11 mouse cellular contexts compared by ENCODE assay signal in genomic region chr16:50689525-50689924, GRCm38 (mm10).
A peak's percentile ranks its signal among the peaks of the same experiment; 100 is the strongest.
DNase-seq lines count a peak whose midpoint lies in the region; ATAC-seq and TF ChIP-seq lines count a peak whose summit lies in the region.
"Had no signal": no experiment of that assay in that cellular context is flagged by ENCODE, and none has a peak within 500 bp of the region (broad histone marks: within the 10 kb centered on the region; RNA-seq: fewer than 3 reads in every experiment).

No protein-coding gene starts in this region.

- WGBS in liver, embryonic 13.5 days (ENCODE audit: insufficient replicate concordance) = 44% methylated on average over 10 of the region's 10 CpGs
- 59% methylated on average over 10 of the region's 10 CpGs for WGBS in intestine, embryonic 16.5 days

- no peaks in the 10 kb centered on the region for H3K27me3 ChIP-seq in liver, embryonic 13.5 days
- no peaks in the 10 kb centered on the region for H3K27me3 ChIP-seq in intestine, embryonic 16.5 days (replicated peaks; ENCODE audit: control insufficient read depth, insufficient read depth, low read length)
- H3K27me3 ChIP-seq: midbrain, embryonic 12.5 days had no signal

- no peak overlapping the region for H3K9ac ChIP-seq in liver, embryonic 13.5 days
- H3K9ac ChIP-seq in intestine, embryonic 16.5 days (ENCODE audit: low read depth, low read length) = no peak overlapping the region
- H3K9ac ChIP-seq: midbrain, embryonic 12.5 days had no signal

- no peaks in the 10 kb centered on the region for H3K4me1 ChIP-seq in liver, embryonic 13.5 days (replicated peaks)
- no peaks in the 10 kb centered on the region for H3K4me1 ChIP-seq in intestine, embryonic 16.5 days (ENCODE audit: control insufficient read depth, insufficient read depth, low read length)
- H3K4me1 ChIP-seq: midbrain, embryonic 12.5 days had no signal

- TF ChIP-seq CTCF in gastrocnemius, adult 2 months (IDR thresholded peaks at IDR 0.05) = no peak

- DNase-seq in gastrocnemius, adult 2 months = no peak
- no peak for DNase-seq in gastrocnemius, adult 18-20 months (ENCODE audit: low spot score)
- DNase-seq in liver, embryonic 13.5 days = no peak
- DNase-seq in liver (no peak), MN1 (ENCODE audit: low spot score) (peak; percentile 6)
- DNase-seq in urinary bladder, postnatal 14 days (ENCODE audit: low spot score) = no peak
- DNase-seq in thymus, postnatal 36 days = no peak
- DNase-seq: cerebellum, adult 9-11 months; right cerebral cortex, postnatal 14 days had no signal

- no peak overlapping the region for H3K27ac ChIP-seq in gastrocnemius, adult 2 months
- H3K27ac ChIP-seq in liver, embryonic 13.5 days = no peak overlapping the region
- H3K27ac ChIP-seq in intestine, embryonic 16.5 days (ENCODE audit: low read length) = no peak overlapping the region
- H3K27ac ChIP-seq: midbrain, embryonic 12.5 days had no signal

- no peaks in the 10 kb centered on the region for H3K36me3 ChIP-seq in liver, embryonic 13.5 days
- no peaks in the 10 kb centered on the region for H3K36me3 ChIP-seq in intestine, embryonic 16.5 days (ENCODE audit: control insufficient read depth, insufficient read depth, low read length)
- H3K36me3 ChIP-seq: midbrain, embryonic 12.5 days had no signal

- ATAC-seq in liver, embryonic 13.5 days (ENCODE audit: low read depth) = no peak
- ATAC-seq in intestine, embryonic 16.5 days = no peak

- H3K4me2 ChIP-seq in liver, embryonic 13.5 days = 0 out of 2 replicates have a peak overlapping the region, but pooled peaks have one; percentile 19
- H3K4me2 ChIP-seq in intestine, embryonic 16.5 days (ENCODE audit: low read depth, low read length) = peak overlapping the region; percentile 50
- H3K4me2 ChIP-seq: midbrain, embryonic 12.5 days had no signal

- peak overlapping the region; percentile 65 for H3K4me3 ChIP-seq in gastrocnemius, adult 2 months
- no peak overlapping the region for H3K4me3 ChIP-seq in liver, embryonic 13.5 days (replicated peaks)
- H3K4me3 ChIP-seq in intestine, embryonic 16.5 days (ENCODE audit: low read length) = 0 out of 2 replicates have a peak overlapping the region, but pooled peaks have one; percentile 26
- H3K4me3 ChIP-seq: midbrain, embryonic 12.5 days had no signal

- no peaks in the 10 kb centered on the region for H3K9me3 ChIP-seq in liver, embryonic 13.5 days (replicated peaks)
- H3K9me3 ChIP-seq in intestine, embryonic 16.5 days (ENCODE audit: control insufficient read depth, low read length) = no peaks in the 10 kb centered on the region
- H3K9me3 ChIP-seq: midbrain, embryonic 12.5 days had no signal

- intact Hi-C loops in gastrocnemius, adult 2 months (cut with DNase I) = no loop called here
